Mouse (Mus musculus) cerebellum, adult 11 months (tissue): ENCODE measurements around the gene Hpse2.

Experiments
- DNase-seq: peaks from one replicate; pipeline ENCODE4 v3.0.0; 2022

Hpse2 gene

DNA sequence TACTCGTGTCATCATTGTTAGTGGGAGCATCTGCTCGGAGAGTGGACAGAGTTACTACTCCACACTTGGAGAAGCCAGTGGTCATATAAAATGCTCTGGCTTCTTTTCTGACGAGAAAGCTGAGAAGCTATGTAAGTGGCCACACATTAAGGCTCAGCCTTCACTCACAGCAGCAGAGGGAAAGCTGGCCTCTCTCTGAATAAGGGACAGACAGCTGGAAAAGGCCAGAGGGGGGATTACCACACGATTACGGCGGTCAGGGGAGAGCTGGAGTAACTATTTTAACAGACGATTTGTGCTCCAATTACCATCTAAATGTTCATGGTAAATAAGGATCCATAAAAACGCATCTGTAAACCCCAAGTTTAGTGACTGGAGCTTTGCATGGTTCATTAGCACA is 232.1 kb downstream of the Hpse2 start:
- DNase-seq: no peak

DNA sequence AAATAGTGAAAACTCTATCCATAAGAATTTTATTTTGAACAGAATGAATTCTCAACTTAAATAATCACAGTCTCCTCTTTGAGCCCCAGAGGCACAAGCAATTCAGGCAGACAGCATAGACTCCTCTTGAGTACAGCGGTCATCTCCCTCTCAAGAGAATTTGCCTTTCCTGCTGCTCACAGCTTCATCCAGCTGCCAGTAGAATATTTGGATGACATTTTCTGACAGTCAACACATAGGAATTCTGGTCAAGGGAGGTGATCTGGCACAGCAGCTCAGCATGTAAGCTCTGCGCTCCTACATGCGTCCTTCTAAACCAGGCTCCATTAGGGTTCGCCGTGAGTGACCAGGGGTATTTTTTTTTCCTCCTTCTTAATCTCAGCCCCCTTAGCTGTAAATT is 232.6 kb downstream of the Hpse2 start:
- DNase-seq: no peak

DNA sequence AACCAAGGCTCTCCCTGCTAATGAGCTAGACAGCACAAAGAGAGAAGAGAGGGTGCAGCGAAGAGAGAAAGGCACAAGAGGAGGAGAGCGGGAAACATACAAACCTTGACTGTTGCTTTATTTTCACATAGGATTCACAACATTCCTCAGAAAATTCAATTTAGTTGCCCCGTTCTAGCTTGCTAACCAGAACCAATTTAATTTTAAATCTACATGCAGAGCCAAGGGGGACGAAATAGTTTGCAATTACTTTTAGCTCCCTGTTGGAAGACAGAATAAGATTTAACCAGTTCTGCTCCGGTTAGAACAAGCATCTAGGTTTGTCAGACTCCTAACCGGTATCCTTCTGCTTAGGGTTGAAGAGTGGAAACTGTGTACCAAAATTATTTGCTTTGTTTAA is 240.3 kb downstream of the Hpse2 start:
- no peak for DNase-seq

DNA sequence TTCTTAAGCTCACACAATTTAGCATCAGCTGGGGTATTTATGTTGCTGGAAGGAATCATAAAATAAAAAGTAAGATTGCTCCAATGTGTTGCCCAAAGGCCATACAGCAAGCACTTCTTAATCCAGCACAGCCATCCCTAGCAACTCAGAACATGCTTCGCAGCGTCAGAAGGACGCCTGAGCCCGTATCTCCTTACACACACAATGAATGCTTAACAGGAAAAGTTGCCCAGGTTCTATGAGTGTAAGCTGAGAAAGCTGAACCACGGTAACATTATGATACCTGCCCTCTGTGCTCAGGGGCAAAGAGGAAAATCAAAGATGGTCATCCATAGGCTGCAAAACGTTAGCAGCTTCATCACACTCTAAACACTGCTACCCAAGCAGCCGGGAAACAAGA is 241.3 kb downstream of the Hpse2 start:
- DNase-seq: no peak

DNA sequence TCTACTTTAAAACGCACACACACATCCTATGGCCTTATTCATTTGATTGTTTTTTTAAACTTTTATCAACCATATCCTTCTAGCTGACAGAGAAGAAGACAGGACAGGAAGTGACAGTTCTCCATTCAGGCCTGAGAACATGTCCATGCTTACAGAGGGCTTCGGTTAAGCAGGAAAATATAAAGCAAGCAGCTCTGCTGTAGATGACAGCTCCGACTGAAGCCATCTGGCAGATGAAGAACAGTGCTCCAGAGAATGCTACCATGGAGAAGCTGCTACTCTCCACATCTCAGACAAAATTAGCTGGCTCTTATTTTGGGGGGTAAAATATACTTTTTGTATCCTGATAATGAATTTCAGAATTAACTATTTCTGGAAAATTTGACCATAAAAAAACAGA is 246.5 kb downstream of the Hpse2 start:
- DNase-seq: no peak

DNA sequence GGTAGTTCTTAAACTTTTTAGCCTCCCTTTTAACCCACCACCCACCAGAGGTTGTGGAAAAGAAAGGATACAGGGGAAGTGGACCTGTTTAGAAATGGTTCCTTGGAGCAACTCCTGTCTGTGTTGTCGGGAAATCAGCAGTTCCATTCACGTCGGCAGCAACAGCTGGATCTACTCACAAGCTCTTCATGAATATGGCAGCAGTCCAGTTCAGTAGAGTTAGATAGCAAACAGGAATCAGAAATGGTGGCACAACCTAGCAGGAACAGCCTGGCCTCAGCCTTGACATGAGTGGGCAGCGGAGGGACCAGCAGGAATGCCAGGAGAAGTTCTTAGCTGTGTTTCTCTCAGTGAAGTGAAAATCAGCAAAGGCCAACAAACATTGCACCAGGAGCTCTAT is 278.4 kb downstream of the Hpse2 start:
- DNase-seq: no peak

DNA sequence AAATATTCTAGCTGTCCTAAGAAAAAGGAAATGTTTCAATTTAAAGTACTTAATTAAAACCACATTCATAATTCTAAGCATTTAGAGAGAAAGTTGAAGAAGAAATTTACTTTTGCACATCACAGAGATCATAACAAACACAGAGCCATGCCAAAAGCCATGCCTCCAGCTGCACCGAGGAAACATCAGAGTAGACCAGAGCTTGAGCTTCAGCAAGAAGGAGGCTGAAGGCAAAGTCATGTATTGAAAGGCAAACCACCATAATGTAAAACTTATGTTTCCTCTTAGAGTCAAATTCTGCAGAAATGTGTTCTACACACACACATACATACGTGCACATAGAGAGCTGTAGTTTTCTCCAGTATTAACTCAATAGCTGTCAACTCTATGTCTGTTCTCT is 291.2 kb downstream of the Hpse2 start:
- DNase-seq: no peak

DNA sequence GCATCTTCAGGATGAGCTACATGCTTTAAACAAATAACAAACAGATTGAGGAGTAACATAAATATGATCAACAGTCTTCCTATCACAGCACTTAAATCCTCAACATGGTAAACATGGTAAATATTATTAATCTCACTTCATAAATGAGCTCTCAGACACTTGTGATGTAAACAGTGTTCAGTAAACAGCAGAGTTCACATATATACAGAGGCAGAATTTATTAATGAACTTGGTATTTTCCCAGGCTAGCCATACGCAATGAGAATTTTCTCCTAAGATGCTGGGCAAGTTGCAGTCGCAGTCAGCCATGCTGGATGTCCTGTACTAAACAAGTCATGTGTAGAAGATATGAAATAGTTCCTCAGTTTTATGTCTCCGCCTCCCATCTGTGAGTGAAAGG is 300.9 kb downstream of the Hpse2 start:
- no peak for DNase-seq

DNA sequence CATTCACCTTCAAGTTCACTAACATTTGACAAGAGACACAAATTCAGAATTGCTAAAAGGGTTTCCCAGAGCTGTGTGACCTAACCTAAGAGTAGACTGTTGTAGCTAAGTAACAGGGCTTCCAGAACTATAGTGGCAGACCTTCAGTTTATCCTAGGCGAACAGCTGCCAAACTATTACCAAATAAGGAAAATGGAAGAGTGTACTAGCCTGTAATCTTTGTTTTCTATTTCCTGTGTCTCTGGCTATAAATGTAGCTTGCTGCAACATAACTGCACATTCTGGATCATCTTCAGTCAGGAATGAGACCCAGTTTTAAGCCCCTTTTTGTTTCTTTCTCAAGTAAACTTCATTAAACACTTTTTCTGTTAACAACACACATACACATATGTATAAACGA is 324.0 kb downstream of the Hpse2 start:
- DNase-seq: no peak

DNA sequence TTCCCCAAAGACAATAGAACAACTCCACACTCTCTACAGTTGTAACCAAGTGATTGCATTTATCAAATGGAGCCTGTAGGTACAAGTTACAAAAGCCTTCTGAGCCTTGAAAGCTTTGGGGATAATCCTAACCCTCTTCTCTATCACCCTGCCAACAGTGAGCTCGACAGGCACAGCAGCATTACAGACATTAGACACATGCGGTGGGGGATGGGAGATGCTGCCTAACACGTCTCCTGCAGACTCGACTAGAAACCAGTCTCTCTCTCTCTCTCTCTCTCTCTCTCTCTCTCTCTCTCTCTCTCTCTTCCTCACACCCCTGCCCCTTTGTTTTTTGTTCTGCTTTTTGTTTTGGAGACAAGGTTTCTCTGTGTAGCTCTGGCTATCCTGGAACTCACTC is 343.6 kb downstream of the Hpse2 start:
- no peak for DNase-seq

DNA sequence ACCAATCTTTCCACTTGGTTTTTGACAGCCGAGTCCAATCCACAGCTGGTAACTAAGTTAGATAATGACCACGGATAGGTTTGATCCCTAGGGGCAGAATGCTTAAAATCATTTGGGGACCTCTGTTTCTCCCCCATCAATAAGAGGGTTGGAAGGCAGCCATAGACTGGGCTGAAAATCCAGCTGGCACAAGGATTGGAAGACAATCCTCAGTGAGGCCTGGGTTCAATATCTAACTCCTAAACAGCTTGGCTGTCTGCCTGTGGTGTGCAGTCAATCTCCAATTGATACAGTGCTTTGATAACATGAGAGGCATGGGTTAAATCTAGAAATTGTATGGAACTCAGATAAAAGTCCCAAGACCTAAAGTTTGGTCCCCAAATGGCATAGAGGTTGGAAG is 345.4 kb downstream of the Hpse2 start:
- no peak for DNase-seq

DNA sequence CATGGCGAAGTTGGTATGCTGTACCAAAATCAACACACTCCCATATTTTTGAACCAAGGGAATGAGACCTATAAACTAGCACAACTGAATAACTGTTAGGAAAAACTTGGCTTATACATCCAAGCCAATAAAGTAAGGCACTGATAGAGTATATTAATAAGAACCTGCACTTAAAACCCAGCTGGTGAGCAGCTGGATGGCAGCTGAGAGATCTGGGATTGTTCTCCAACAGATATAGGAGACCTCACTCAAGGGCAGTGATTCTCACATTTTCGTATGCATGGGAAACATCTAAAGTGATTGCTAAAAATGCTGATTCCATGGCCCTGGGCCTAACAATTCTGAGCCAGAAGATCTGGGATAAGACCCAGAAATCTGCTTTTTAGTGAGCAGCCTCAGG is 345.9 kb downstream of the Hpse2 start:
- DNase-seq: no peak

DNA sequence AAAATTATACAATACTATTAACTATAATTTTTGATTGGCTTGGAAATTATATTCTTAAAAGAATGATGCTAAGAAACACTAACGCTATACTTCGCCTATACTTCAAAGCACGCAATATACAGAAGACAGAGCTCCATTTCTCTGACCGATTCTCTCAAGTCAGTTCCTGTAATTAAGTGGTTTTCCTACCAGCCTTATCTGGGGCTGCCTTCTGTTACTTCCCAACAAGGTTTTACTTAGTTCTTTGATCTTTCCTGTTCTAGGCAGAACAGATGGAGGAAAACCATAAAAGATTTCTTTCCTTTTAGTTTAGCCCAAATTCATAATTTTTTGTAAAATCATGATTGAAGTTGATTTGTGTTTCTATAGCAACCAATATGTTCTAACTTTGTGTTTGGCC is 351.8 kb downstream of the Hpse2 start:
- DNase-seq: no peak

DNA sequence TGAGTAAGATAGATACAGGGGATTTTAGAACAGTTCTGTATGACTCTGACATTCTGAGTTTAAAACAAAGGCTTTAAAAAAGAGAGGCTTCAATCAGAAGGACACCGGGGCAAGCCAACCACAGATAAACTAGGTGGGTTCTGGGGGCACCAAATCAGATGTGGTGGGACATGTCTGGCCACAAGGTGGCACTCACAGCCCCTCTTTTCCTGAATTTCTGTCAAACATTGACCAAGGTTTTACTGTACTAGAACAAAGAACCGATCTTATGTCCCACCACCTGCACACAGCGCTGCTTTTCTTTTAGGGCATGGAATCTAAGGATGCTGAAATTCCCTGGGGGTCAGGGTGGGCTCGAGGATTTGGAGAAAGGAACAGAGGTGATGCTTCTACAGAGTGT is 360.9 kb downstream of the Hpse2 start:
- DNase-seq: peak; percentile 3

DNA sequence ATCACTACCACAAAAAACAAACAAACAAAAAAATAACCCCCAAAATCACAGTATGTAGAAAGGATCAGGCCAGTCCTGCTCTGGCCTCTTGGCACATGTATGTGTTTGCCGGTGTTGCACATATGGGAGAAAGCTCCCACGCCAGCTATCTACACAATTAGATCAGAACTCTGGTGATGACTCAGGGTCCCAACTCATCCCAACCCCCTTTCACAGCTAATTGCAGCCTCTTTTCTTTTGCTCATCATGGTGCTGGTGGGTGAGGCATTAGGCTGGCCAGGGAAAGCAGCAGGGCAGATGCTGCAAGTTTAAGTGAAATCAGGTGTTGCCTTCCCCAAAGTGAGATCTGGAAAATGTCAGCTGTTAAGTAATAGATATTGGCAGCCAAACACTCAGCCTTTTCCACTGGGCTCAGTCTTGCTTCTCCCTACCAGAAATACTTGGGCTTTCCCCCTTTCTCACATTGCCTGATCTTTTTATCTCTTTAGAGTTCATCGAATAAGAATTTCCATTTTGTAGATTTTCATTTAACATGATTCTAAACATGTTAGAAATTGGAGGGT is 365.5 kb downstream of the Hpse2 start:
- DNase-seq: no peak

DNA sequence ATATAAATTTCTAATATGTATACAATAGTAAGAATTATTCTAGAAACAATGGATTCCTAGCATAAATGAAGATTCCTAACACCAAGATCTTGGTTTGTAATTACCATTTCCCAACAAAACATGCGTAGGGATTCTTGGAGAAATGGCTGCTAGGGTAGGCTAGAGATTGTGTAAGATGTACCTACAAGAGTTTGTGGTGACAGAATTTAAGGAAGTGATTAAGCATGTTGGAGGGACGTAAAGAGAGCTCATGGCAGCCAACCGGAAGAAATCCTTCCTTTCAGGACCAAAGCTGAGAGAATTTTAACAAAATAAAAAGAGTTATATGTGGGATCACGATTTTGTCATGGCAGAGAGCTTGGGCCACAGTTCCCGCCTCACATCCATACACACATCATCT is 369.4 kb downstream of the Hpse2 start:
- no peak for DNase-seq

DNA sequence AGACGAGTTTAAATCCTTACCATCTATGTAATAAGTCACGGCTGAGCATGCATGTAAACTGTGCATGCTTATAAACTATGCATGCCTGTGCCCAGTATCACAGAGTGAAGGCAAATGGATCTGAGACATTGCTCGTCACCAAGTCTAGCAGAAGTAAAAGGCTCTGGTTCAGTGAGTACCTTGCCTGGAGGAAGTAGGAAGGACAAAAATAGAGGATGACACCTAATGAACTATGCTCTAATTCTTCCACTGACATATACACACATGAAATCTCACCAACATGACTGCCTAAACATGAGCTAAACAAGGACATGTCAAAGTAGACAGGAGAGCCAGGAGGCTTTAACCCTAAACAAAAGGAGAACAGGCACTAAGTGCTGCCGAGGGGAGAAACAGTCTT is 391.7 kb downstream of the Hpse2 start:
- no peak for DNase-seq

DNA sequence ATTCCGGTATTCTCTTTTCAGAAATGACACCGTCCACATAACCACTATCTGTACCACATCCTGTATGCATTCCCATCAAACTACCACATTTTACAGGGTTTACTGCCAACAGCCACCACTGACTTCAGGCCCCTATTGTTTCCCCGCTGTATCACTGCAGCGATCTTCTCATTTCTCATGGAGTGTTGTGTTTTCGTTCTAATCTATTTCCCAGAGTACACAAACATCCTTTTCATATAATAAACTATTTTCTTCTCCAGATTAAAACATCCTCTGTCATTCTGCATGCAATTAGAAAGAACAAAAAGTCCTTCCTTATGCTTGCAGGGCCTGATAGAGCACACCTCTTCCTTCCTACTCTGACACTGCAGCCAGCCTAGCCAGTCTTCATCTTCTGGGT is 399.3 kb downstream of the Hpse2 start:
- DNase-seq: no peak

DNA sequence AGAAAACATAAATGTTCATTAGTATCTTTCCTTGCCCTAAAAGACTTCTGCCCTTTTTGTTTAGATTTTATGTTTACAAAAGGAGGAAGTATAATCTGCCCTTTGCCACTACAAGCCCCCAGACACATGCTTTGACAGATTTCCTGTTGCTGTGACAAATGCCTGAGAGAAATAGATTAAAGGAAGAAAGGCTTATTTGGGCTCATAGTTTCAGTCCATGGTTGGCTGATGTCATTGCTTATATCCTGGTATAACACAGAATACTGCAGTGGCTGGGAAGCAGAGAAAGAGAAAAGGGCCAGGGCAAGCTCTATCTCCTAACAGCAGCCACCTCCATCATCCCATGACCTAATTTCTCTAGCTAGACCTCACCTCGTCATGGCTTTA is 401.8 kb downstream of the Hpse2 start:
- DNase-seq: no peak

DNA sequence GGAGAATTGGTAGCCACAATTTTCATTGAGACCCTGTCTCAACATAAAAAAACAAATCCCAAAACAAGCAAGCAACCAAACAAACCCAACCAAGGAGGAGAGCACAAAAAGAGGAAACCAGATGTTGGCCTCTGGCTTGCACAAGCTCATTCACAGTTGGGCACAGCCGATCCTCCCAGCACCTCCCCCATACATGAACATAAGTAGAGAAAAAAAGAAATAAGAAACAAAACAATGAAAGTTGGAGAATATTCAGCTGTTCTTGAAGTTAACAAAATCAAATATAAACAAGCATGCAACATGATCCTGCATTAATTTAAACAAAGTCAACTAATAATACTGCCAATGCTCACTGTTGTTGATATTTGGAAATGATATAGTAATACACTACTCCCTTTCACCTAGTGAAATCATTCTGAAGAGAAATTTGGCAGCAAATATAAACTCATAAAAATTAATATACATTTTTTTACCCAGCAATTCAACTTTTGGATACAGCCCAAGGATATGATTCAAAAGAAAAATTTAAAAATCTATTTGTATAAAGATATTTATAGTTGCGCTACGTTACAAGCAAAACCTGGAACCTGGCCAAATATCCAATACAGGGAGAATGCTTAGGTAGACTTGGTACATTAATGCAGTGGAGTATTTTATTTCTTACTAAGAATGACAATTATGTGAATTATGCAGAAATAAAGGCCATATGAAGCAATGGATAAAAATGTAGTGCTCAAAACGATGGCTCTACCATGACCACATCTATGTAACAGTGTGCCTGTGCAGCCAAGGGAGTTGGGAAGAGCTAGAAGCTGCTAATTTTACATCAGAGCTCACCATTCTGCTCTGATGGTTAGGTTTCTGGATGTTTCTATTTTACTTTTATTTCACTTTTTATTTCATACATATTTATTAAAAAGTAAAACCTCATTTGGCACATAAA is 402.5 kb downstream of the Hpse2 start:
- no peak for DNase-seq

DNA sequence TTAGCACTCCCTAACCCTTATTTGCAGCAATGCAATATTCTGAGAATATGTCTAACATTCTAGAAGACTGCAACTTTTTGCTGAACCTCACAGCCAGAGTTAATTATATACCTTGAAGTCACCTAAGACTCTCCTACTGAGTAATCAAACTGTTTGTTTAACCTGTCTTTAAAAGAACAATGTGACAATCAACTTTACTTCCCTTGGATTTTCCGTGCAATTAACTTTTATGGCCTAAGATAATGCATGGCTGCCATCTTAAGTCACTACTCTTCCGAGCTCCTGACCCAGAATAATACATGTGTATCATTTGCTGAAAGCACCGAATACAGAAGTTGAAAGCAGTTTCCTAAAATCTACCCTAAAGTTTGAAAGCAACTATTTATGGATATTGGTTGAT is 407.6 kb downstream of the Hpse2 start:
- DNase-seq: no peak

DNA sequence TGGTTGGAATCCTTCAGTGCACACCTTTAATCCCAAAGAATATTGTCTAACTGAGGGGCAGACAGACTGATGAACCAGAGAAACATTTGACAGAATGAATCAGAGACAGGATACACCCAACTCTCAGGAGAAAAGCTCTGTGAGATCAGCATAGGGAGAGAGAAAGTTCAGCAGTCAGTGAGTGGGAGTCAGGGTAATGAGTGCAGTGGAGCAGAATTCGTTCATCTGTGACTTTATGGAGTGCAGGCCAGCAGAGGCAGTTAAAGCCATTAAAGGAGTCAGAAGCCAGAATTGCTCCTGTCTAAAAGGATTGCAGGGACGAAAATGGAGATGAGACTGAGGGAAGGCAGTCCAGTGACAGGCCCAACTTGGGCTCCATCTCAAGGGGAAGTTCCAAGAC is 410.2 kb downstream of the Hpse2 start:
- DNase-seq: no peak

DNA sequence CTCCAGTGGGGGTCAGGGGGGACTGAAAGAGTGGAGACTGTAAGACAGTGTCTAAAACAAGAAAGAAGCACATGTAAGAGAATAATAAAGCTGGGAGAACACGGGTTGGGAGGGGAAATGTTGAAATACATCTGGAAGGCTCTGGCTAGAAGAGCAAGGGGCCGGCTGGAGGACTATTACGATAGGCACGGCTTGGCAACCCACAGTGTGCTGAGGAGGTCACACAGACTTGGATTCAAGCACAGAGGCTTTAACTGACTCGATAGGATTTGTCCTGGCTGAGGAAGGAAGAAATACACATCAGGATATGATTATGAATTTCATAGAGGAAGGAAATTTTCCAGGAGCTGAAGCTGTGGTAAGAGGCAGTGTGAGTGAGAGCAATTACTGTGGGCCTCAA is 414.4 kb downstream of the Hpse2 start:
- no peak for DNase-seq

DNA sequence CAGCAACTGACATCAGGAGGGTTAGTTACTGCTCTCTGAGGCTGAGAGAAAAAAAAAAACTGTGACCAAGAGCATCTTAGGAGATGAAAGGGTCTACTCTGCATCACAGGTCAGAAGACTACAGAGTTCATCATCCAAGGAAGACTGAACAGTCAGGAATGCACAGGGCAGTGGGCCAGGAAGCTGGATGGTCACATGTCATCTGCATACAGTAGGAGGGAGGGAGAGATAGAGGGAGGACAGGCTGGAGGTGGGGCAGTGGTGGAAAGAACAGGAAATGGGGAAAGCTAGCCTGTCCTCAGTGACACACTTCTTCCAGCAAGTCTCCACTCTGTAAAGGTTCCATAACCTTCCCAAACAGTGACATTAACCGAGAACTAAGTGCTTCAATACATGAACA is 423.0 kb downstream of the Hpse2 start:
- DNase-seq: no peak

DNA sequence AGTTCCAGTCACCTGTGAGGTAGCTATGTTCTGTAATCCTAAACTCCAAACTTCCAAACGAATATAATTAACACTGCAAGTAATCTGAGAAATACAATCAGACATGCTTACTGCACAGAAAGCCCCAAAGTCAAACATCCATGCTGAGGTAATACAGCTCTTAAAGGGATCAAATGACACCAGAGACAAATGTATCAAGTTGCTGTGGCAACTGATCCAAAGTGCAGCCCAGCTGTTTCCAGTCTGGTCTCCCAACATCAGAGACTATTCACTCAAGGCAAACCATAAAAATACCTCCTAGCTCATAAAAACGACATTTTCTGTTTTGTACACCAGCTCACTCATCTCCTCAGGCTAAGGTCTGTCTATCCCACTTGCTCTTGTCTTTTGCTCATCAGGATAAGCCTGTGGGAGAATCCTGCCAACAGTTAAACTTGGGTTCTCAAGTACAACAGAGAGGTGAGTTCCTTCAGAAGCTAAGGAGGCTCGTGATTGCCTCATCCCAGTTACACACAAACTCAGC is 440.0 kb downstream of the Hpse2 start:
- DNase-seq: no peak
